Mouse (Mus musculus) midbrain, embryonic 16.5 days (tissue): Measurements from ENCODE around the gene Pde4d. TPM values are rescaled to one million over a fixed set of nuclear protein-coding genes. Genes with fewer than 3 reads are reported as not detected.
"Not testable (repeated sequence)": the region's sequence is repeated elsewhere in the genome, so short reads cannot be mapped to it uniquely, and the experiment has no call there.

Experiments
- ATAC-seq: fragments of 200-750 bp; cut with Nextera tagmentation; 2 replicates; pipeline ENCODE4 v1.8.0; 2017; ENCODE audit warnings: moderate TSS enrichment
- H3K27ac ChIP-seq: fragments of 300-500 bp; sonication (generic); 2 replicates; pipeline ENCODE4 v1.5.1; 2014; ENCODE audit warnings: mild to moderate bottlenecking, low read length, mixed read lengths
- H3K27me3 ChIP-seq: fragments of 300-500 bp; sonication (generic); 2 replicates; pipeline ENCODE4 v1.6.1; 2014; ENCODE audit warnings: low read depth, low read length, mixed read lengths; ENCODE audit not compliant: control insufficient read depth, insufficient read depth
- H3K36me3 ChIP-seq: fragments of 300-500 bp; sonication (generic); 2 replicates; pipeline ENCODE4 v1.6.1; 2014; ENCODE audit warnings: mild to moderate bottlenecking, low read length, moderate library complexity, mixed read lengths; ENCODE audit not compliant: control insufficient read depth, insufficient read depth
- H3K4me1 ChIP-seq: fragments of 300-500 bp; sonication (generic); 2 replicates; pipeline ENCODE4 v1.6.1; 2014; ENCODE audit warnings: mild to moderate bottlenecking, low read length, mixed read lengths; ENCODE audit not compliant: control insufficient read depth, insufficient read depth
- H3K4me2 ChIP-seq: fragments of 300-500 bp; sonication (generic); 2 replicates; pipeline ENCODE4 v1.6.1; 2014; ENCODE audit warnings: mild to moderate bottlenecking, low read length, mixed read lengths
- H3K4me3 ChIP-seq: fragments of 300-500 bp; sonication (generic); 2 replicates; pipeline ENCODE4 v1.5.1; 2014; ENCODE audit warnings: low read depth, mild to moderate bottlenecking, low read length, moderate library complexity, mixed read lengths
- H3K9ac ChIP-seq: fragments of 300-500 bp; sonication (generic); 2 replicates; pipeline ENCODE4 v1.6.1; 2014; ENCODE audit warnings: low read depth, low read length, mixed read lengths
- H3K9me3 ChIP-seq: fragments of 300-500 bp; sonication (generic); replicated peaks from 2 replicates; pipeline ENCODE4 v1.6.1; 2014; ENCODE audit warnings: mild to moderate bottlenecking, low read length, mixed read lengths; ENCODE audit not compliant: control insufficient read depth, poor library complexity, severe bottlenecking
- WGBS: fragments of 180-500 bp; shearing (Covaris S2); extraction: QIAGEN DNeasy Blood & Tissue Kit; methylation state at CpG from one replicate; pipeline ENCODE4 v1.1.7; 2014; 5-methylcytosine and 5-hydroxymethylcytosine counted together
- polyA plus RNA-seq: library from polyadenylated mRNA; unstranded; fragments of >200 nt; fragmentation: Nextera tagmentation; extraction: Ambion mirVana; gene quantifications from 2 replicates; pipeline ENCODE4 v1.2.1, GENCODE M21; 2015

Gene Pde4d
- polyA plus RNA-seq, 1 experiment from 2014 or later: 22.6 TPM

DNA sequence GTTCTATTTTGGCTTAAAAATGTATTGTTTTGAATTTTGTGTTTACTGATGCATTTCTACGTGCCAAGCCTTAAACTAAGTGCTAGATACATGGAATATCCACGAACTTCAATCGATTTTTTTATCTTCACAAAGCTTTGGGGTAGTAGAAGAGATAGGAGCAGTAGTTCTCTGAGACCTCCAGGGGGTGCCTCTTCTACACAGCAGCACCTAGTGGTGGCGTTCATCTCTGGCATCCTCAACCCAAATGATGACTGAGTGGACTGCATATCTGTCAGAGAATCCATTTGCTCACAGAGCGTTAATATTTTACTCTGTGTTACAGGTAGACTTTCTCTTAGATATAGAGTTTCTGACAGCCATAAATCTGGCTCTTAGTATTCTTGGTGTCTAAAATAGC is 272.5 kb downstream of the Pde4d start:
- Histone ChIP-seq H3K9ac (no peak overlapping the region), H3K27me3 (no peaks in the 10 kb centered on the region), H3K36me3 (no peaks in the 10 kb centered on the region), H3K4me2 (no peak overlapping the region), H3K9me3 (no peaks in the 10 kb centered on the region), H3K27ac (no peak overlapping the region), H3K4me3 (no peak overlapping the region), H3K4me1 (no peaks in the 10 kb centered on the region)
- no peak for ATAC-seq
- 77% methylated on average over 5 of the region's 5 CpGs for WGBS

DNA sequence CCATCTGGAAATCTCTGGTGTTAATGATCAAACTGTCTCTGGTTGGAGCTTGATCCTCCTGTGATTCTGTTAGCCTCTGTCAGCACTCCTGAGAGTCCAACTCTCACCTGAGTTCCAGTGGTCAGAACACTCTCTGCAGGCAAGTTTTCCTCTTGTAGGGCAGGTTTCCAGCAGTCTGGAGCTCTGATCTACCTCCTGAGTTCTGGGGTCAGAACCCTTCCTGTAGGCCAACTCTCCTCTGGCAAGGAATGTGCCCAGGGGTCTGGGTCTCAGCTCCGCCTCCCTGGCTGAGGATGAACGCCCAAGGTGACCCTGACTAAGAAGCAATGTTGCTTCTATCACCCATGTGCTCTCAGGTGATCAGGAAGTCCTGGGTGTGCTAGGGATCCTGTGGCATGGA is 284.6 kb downstream of the Pde4d start:
- not testable (repeated sequence) for H3K9me3 ChIP-seq, H3K4me2 ChIP-seq, H3K9ac ChIP-seq, ATAC-seq, H3K27ac ChIP-seq, H3K27me3 ChIP-seq, H3K4me3 ChIP-seq, H3K4me1 ChIP-seq, H3K36me3 ChIP-seq
- WGBS: 86% methylated on average over 2 of the region's 2 CpGs

DNA sequence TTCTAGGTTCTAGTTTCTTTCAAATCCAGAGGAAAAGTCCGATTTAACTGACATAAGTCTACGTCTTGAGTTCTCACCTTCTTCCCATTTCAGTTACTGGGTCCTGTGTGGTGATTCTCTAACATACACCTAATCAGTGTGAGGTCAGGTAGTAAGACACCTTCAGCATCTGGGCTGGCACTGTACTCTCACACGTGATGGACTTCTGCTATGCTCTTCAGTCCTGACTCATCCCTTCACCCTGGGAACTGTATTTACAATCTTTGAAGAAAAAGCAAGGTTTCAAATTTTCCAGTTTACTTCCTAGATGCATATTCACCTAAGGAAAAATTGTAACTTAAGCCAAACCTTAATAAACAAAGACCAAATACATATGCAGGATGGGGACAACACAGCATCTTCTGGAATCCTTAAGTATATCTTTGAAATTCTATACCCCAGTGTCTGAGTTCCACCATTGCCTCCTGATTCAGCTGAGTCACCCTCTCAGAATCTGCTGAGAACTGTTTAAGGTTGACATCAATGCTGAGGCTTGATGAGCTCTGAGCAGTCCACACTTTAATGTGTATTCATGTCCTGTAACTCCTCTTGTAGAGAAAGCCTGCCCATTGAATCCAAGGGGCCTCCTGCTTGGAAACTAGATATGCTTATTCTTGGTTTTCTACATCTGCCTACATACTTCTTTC is 301.6 kb downstream of the Pde4d start:
- no peak overlapping the region for H3K27ac ChIP-seq
- H3K4me1 ChIP-seq: no peaks in the 10 kb centered on the region
- no peak for ATAC-seq
- no peak overlapping the region for H3K9ac ChIP-seq
- WGBS: 87% methylated on average over 3 of the region's 3 CpGs
- no peaks in the 10 kb centered on the region for H3K27me3 ChIP-seq
- H3K9me3 ChIP-seq: no peaks in the 10 kb centered on the region
- H3K36me3 ChIP-seq: no peaks in the 10 kb centered on the region
- no peak overlapping the region for H3K4me2 ChIP-seq
- no peak overlapping the region for H3K4me3 ChIP-seq

DNA sequence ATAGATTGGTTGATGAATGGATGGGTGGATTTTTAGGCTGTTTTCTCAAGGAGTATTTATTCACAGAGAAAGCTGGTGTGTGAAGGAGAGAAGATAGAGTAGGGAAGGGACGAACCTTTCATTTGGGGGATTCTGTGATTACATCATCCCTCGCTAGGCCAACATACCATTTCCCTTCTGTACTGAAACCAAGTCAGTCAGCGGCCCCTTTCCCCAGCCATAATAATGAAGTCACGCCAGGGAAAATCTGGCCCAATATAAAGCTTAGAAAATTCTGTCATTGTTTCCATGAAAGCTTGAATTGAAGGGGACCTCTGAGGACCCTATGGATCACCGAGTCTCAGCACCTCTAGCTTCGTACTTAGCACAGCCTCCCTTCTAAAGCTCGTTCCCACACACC is 307.7 kb downstream of the Pde4d start:
- Histone ChIP-seq H3K27ac (no peak overlapping the region), H3K9ac (no peak overlapping the region), H3K36me3 (no peaks in the 10 kb centered on the region), H3K4me3 (no peak overlapping the region), H3K4me1 (no peaks in the 10 kb centered on the region), H3K27me3 (no peaks in the 10 kb centered on the region), H3K9me3 (no peaks in the 10 kb centered on the region), H3K4me2 (no peak overlapping the region)
- no peak for ATAC-seq
- 76% methylated on average over 7 of the region's 7 CpGs for WGBS

DNA sequence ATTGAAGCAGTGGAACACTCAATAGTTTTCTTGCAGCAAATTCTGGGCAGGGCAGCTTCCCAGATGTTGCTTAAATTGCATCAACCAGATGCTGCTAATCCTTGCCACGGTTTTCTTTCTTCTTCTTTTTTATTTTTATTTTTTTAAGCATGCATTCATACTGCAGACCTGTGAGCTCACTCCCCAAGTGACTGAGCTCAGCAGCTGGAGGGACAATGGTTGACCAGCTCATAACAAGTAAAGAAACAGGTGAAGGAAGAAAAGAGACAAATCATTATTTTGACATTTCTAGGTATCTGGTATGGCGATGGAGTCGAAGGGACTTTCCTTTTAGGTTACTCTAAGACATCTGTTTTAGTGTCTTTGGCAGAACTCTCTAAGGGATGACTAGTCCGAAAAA is 308.6 kb downstream of the Pde4d start:
- no peak overlapping the region for H3K27ac ChIP-seq
- no peaks in the 10 kb centered on the region for H3K27me3 ChIP-seq
- H3K36me3 ChIP-seq: no peaks in the 10 kb centered on the region
- H3K4me3 ChIP-seq: no peak overlapping the region
- no peak for ATAC-seq
- no peak overlapping the region for H3K9ac ChIP-seq
- no peak overlapping the region for H3K4me2 ChIP-seq
- H3K9me3 ChIP-seq: no peaks in the 10 kb centered on the region
- 72% methylated on average over 4 of the region's 4 CpGs for WGBS
- H3K4me1 ChIP-seq: no peaks in the 10 kb centered on the region

DNA sequence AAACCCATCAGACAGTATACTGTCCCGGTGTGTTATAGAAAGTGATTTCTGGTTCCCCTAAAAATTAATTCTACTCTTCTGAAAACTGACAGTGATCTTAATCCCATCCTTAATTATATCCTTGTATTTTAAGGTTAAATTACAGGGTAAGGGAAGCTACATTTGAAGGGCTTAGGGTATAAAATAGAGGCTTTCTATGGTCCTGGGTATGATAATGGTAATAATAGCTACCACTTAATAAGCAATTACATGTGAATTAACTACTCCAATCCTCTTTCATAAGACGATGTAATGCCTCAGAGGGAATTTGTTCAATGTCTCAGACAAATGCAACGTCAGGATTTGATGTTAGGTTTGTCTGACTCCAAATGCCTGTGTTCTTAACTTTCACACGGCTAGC is 309.4 kb downstream of the Pde4d start:
- no peak overlapping the region for H3K4me2 ChIP-seq
- H3K9me3 ChIP-seq: no peaks in the 10 kb centered on the region
- H3K4me3 ChIP-seq: no peak overlapping the region
- no peak overlapping the region for H3K9ac ChIP-seq
- no peaks in the 10 kb centered on the region for H3K4me1 ChIP-seq
- 59% methylated on average over 4 of the region's 4 CpGs for WGBS
- ATAC-seq: no peak
- no peaks in the 10 kb centered on the region for H3K27me3 ChIP-seq
- H3K36me3 ChIP-seq: no peaks in the 10 kb centered on the region
- H3K27ac ChIP-seq: no peak overlapping the region

DNA sequence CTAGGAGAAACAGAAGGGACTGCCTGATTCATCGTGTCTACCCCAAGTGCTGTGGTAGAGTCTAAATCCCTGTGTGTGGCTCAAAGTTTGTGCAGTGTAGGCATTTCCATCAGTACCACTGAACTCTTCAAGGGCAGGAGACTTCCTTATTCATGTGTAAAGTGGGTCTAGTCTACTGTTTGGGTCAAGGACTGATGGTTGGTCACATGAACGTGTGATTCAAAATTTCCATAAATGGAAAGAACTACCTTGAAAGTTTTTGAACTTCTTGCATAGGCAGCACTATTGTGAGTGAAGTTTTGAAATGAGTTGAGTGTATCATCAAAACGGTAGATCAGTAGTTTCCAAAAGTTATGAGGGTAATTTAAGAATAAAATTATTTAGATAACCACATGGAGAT is 313.5 kb downstream of the Pde4d start:
- Histone ChIP-seq H3K36me3 (no peaks in the 10 kb centered on the region), H3K4me3 (no peak overlapping the region), H3K9me3 (no peaks in the 10 kb centered on the region), H3K4me2 (no peak overlapping the region), H3K27me3 (no peaks in the 10 kb centered on the region), H3K27ac (no peak overlapping the region), H3K4me1 (no peaks in the 10 kb centered on the region), H3K9ac (no peak overlapping the region)
- 93% methylated on average over 3 of the region's 3 CpGs for WGBS
- ATAC-seq: no peak

DNA sequence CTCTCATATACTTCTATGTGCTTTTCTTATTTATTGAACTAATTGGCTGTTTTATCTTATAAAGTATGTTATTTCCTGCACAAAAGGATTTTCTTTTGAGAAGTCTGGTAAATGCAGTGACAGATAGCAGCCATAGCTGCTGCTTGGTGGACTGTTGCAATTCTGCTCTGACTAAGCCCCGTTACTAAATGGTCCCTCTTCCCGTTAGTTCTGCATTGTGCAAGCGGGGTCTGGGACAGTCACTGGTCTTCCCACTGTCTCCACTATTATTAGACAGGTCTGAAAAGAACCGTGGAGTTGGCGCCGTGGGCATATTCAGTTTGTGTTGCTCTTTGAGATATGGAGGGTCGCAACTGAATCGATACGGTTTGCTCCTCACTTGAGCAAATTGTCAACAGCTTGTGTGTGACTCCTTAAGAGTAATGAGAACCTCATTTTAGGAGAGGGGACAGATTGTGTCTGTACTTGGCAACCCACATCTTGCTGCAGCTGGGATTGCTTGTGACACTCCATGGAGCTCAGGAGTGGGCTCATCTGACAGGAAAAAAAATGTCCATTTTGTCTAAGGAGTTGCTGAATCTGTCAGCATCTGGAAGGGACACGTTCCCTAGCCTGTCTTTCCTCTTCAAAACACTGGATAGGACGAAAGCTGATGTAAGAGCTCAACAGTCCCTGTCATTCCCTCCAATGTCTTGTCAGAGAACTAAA is 316.4 kb downstream of the Pde4d start:
- Histone ChIP-seq H3K36me3 (no peaks in the 10 kb centered on the region), H3K4me3 (no peak overlapping the region), H3K27ac (no peak overlapping the region), H3K9ac (no peak overlapping the region), H3K4me2 (no peak overlapping the region), H3K9me3 (no peaks in the 10 kb centered on the region), H3K4me1 (no peaks in the 10 kb centered on the region), H3K27me3 (no peaks in the 10 kb centered on the region)
- WGBS: 60% methylated on average over 11 of the region's 11 CpGs
- ATAC-seq: no peak

DNA sequence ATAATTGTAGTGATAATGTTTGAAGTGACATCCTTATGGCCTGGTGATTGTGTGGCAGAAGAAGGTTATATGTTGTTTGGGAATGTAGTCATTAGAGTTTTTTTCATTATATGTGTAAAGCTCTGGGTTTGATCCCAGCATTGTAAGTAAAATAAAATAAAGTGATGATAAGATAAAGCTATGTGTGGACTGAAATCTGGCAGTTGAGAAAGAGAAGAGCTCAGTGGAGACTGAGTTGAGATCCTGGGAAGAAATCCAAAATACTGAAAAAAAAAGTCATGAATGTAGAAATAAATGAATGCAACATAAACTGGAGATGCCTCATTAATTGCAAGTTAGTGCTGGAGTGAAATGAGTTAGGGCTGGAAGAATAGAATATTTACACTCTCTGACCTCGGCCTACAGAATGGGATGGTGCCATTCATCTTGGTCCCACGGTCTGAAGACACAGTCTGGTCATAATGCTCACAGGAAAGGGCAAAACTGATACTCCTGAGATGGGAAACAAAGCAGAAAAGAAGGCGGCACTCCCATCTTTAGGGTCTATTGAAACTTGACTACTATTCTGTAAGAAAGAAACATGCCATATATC is 319.8 kb downstream of the Pde4d start:
- Histone ChIP-seq H3K9ac (no peak overlapping the region), H3K36me3 (no peaks in the 10 kb centered on the region), H3K4me3 (no peak overlapping the region), H3K4me2 (no peak overlapping the region), H3K4me1 (no peaks in the 10 kb centered on the region), H3K27ac (no peak overlapping the region), H3K27me3 (no peaks in the 10 kb centered on the region), H3K9me3 (no peaks in the 10 kb centered on the region)
- no peak for ATAC-seq
- 76% methylated on average over 3 of the region's 3 CpGs for WGBS
